Mouse (Mus musculus) midbrain, postnatal 0 days (tissue): ENCODE data around the gene Vasp. TPM values are rescaled to one million over a fixed set of nuclear protein-coding genes. Genes with fewer than 3 reads are reported as not detected.

Experiments
- ATAC-seq: fragments of 200-750 bp; cut with Nextera tagmentation; 2 replicates; pipeline ENCODE4 v1.8.0; 2017; ENCODE audit warnings: moderate number of reproducible peaks, mild to moderate bottlenecking, moderate TSS enrichment, moderate library complexity; ENCODE audit not compliant: low FRiP score
- DNase-seq: peaks from one replicate; pipeline ENCODE4 v3.0.0-alpha.2; 2015; ENCODE audit warnings: low spot score
- H3K27ac ChIP-seq: fragments of 300-500 bp; sonication (generic); 2 replicates; pipeline ENCODE4 v1.5.1; 2014; ENCODE audit warnings: low read depth, mild to moderate bottlenecking, low read length, mixed read lengths
- H3K27me3 ChIP-seq: fragments of 300-500 bp; sonication (generic); 2 replicates; pipeline ENCODE4 v1.6.1; 2014; ENCODE audit warnings: low read length, control low read depth, mixed read lengths; ENCODE audit not compliant: insufficient read depth
- H3K36me3 ChIP-seq: fragments of 300-500 bp; sonication (generic); 2 replicates; pipeline ENCODE4 v1.6.1; 2014; ENCODE audit warnings: low read length, control low read depth, mixed read lengths; ENCODE audit not compliant: insufficient read depth
- H3K4me1 ChIP-seq: fragments of 300-500 bp; sonication (generic); 2 replicates; pipeline ENCODE4 v1.6.1; 2014; ENCODE audit warnings: mild to moderate bottlenecking, control low read depth, antibody characterized with exemption, low read length, mixed read lengths; ENCODE audit not compliant: insufficient read depth
- H3K4me2 ChIP-seq: fragments of 300-500 bp; sonication (generic); 2 replicates; pipeline ENCODE4 v1.6.1; 2014; ENCODE audit warnings: low read depth, mild to moderate bottlenecking, low read length, mixed read lengths; ENCODE audit not compliant: poor library complexity, severe bottlenecking
- H3K4me3 ChIP-seq: fragments of 300-500 bp; sonication (generic); 2 replicates; pipeline ENCODE4 v1.5.1; 2014; ENCODE audit warnings: low read depth, mild to moderate bottlenecking, low read length, moderate library complexity
- H3K9ac ChIP-seq: fragments of 300-500 bp; sonication (generic); replicated peaks from 2 replicates; pipeline ENCODE4 v1.6.1; 2014; ENCODE audit warnings: mild to moderate bottlenecking, low read length, moderate library complexity, mixed read lengths; ENCODE audit not compliant: poor library complexity, severe bottlenecking
- H3K9me3 ChIP-seq: fragments of 300-500 bp; sonication (generic); 2 replicates; pipeline ENCODE4 v1.6.1; 2016; ENCODE audit warnings: low read length, control low read depth
- CTCF ChIP-seq: IDR thresholded peaks from 2 replicates; pipeline ENCODE4 v1.5.1; 2016; ENCODE audit warnings: antibody characterized with exemption, mild to moderate bottlenecking
- WGBS: fragments of 180-500 bp; shearing (Covaris S2); extraction: QIAGEN DNeasy Blood & Tissue Kit; methylation state at CpG from one replicate; pipeline ENCODE4 v1.1.7; 2014; 5-methylcytosine and 5-hydroxymethylcytosine counted together
- polyA plus RNA-seq: library from polyadenylated mRNA; unstranded; fragments of >200 nt; fragmentation: Nextera tagmentation; extraction: Ambion mirVana; gene quantifications from 2 replicates; pipeline ENCODE4 v1.2.1, GENCODE M21; 2015
- total RNA-seq: library from RNA; depleted of rRNA; stranded (reverse); fragments of >200 nt; gene quantifications from 2 replicates; pipeline ENCODE4 v1.2.3, GENCODE M21; 2014

Vasp gene
- total and polyA plus RNA-seq, 2 experiments from 2014 or later = 32.3 to 56.9 TPM

DNA sequence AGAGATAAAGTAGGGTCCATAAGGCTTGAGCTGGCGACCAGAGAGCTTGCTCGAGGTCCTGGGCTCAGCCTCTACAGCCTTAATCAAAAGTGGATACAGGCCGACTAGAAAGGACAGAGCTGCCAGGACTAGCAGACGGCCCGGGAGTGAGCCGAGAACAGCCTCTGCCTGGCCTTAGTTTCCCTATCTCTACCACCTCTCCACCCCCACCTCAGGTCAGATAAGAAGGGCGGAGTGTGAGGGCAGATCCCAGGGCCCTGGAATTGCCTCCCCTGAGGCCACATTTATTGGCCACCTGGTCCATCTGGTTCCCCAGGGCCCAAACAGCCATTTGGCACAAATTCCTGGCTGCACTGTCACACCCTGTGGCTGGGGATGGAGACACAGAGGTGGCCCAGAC, 6.5 kb downstream of the Vasp start:
- DNase-seq (no peak), ATAC-seq (no peak)
- Histone ChIP-seq H3K4me1 (peaks cover 3% of the 10 kb centered on the region; the same call in 1 of the 2 replicates), H3K4me2 (no peak overlapping the region), H3K9me3 (no peaks in the 10 kb centered on the region), H3K27me3 (no peaks in the 10 kb centered on the region), H3K36me3 (peaks cover 32% of the 10 kb centered on the region), H3K9ac (no peak overlapping the region), H3K27ac (no peak overlapping the region), H3K4me3 (no peak overlapping the region)
- TF ChIP-seq CTCF = no peak
- 83% methylated on average over 7 of the region's 7 CpGs for whole genome bisulfite sequencing

GRCm38 (mm10) chr7:19258336-19258735, 13.3 kb downstream of the Vasp start:
- Histone ChIP-seq H3K4me1 (no peaks in the 10 kb centered on the region), H3K9me3 (no peaks in the 10 kb centered on the region), H3K4me2 (no peak overlapping the region), H3K4me3 (no peak overlapping the region), H3K36me3 (peaks cover 49% of the 10 kb centered on the region), H3K27ac (no peak overlapping the region), H3K27me3 (no peaks in the 10 kb centered on the region), H3K9ac (no peak overlapping the region)
- WGBS = 64% methylated on average over 3 of the region's 3 CpGs
- no peak for TF ChIP-seq CTCF
- DNase-seq (no peak), ATAC-seq (no peak)

DNA sequence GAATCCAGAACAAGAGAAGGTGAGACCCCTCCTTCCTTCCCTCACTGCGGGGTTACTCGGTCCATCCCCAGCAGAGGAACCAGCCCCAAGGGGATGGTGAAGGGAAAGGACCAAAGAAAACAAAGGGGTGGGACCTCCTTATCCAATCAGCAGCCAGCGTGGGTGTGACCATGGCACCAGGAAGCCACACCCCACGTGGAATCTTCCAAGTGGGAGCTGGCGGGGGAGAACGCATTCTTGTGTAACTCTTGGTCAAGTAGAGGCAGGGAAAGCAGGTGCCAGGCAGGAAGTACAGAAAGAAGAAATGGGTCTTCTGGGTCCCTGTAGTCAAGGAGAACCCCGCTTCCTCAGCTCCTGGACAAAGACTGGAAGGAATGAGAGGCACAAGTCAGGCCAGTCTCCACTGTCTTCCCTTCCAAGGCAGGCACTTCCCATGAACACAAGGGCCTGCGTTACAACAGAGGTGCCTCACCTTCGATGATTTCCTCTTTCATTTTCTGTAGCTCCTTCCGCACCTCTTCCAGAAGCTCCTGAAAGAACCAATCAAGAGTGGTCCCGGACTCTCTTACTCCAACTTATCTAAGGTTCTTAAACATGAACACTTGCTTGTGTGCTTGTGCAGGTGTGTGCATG, 14.1 kb downstream of the Vasp start:
- DNase-seq (peak; percentile 84), ATAC-seq (peak; percentile 69)
- H3K27me3 ChIP-seq = no peaks in the 10 kb centered on the region
- TF ChIP-seq CTCF = no peak
- 41% methylated on average over 11 of the region's 11 CpGs for WGBS
- no peak overlapping the region for H3K9ac ChIP-seq
- H3K4me1 ChIP-seq = no peaks in the 10 kb centered on the region
- no peak overlapping the region for H3K4me2 ChIP-seq
- H3K4me3 ChIP-seq = no peak overlapping the region
- H3K36me3 ChIP-seq = peaks cover 45% of the 10 kb centered on the region
- H3K27ac ChIP-seq = no peak overlapping the region
- H3K9me3 ChIP-seq = no peaks in the 10 kb centered on the region

GRCm38 (mm10) chr7:19256567-19256966, 15.1 kb downstream of the Vasp start:
- H3K27ac ChIP-seq = no peak overlapping the region
- H3K4me2 ChIP-seq = no peak overlapping the region
- no peak overlapping the region for H3K9ac ChIP-seq
- no peak for DNase-seq
- no peak overlapping the region for H3K4me3 ChIP-seq
- TF ChIP-seq CTCF = no peak
- peaks cover 35% of the 10 kb centered on the region for H3K36me3 ChIP-seq
- ATAC-seq = no peak
- WGBS = 91% methylated on average over 7 of the region's 7 CpGs
- no peaks in the 10 kb centered on the region for H3K9me3 ChIP-seq
- H3K4me1 ChIP-seq = no peaks in the 10 kb centered on the region
- H3K27me3 ChIP-seq = no peaks in the 10 kb centered on the region

DNA sequence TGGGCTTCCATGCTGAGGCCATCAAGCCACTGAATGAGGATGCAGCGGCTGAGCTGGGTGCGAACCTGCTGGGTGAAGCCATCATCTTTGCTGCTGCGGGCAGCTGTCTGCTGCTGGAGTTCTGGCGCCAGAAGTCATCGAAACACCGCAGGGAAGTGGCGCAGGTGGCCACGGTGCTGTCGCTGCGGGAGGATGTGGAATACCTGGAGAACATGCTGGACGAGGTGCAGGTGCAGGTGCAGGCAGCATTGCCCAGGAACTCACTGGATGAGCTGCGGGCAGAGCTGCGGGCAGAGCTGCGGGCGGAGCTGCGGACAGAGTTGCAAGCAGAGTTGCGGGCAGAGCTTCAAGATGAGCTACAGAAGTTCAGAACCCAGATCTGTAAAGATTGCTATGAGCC, 16.2 kb downstream of the Vasp start:
- H3K4me2 ChIP-seq = no peak overlapping the region
- no peaks in the 10 kb centered on the region for H3K9me3 ChIP-seq
- H3K4me1 ChIP-seq = no peaks in the 10 kb centered on the region
- H3K27ac ChIP-seq = no peak overlapping the region
- no peaks in the 10 kb centered on the region for H3K27me3 ChIP-seq
- WGBS = 90% methylated on average over 17 of the region's 17 CpGs
- H3K36me3 ChIP-seq = peaks cover 28% of the 10 kb centered on the region
- ATAC-seq (no peak), DNase-seq (no peak)
- TF ChIP-seq CTCF = no peak
- no peak overlapping the region for H3K4me3 ChIP-seq
- H3K9ac ChIP-seq = no peak overlapping the region

- no peak overlapping the region for H3K27ac ChIP-seq
- DNase-seq = no peak
- no peak for TF ChIP-seq CTCF
- ATAC-seq = no peak
- 63% methylated on average over 5 of the region's 5 CpGs for WGBS
- no peaks in the 10 kb centered on the region for H3K4me1 ChIP-seq
- peaks cover 19% of the 10 kb centered on the region for H3K36me3 ChIP-seq
- H3K4me3 ChIP-seq = no peak overlapping the region
- H3K4me2 ChIP-seq = no peak overlapping the region
- H3K9ac ChIP-seq = no peak overlapping the region
- H3K27me3 ChIP-seq = no peaks in the 10 kb centered on the region
- no peaks in the 10 kb centered on the region for H3K9me3 ChIP-seq
Observed at GRCm38 (mm10) chr7:19253437-19253836, 18.2 kb downstream of the Vasp start.
